Mouse (Mus musculus): ENCODE data around the gene Trp53rka. TPM values are rescaled to one million over a fixed set of nuclear protein-coding genes. Genes with fewer than 3 reads are reported as not detected.

Trp53rka gene
- total RNA-seq, 2 experiments from 2014 or later, result 2.9 TPM; not detected in 1

GRCm38 (mm10) chr2:165486881-165487535 lies 6.1 kb downstream of the Trp53rka start:
- ATAC-seq (replicated peaks; ENCODE audit: low FRiP score, poor library complexity, severe bottlenecking), result no peak

DNA sequence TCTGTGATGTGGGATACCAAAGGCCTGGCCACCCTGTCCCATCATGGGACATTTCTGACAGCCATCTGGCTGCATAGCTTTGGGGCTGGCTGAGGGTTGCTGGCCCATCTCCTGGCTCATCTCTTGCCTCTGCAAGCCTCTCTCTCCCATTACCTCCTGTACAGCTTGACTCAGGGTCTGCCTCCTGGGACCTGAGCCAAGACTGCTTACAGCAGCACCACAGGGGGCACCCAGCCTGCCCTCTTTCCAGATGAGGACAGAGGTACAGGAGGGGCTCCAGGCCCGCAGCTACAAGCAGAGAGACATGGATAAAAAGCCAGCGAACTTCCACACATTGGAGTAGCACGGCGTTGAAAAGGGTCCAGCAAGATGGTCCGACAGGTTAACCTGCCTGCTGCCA lies 6.7 kb downstream of the Trp53rka start:
- ATAC-seq (replicated peaks; ENCODE audit: low FRiP score, poor library complexity, severe bottlenecking), result no peak

DNA sequence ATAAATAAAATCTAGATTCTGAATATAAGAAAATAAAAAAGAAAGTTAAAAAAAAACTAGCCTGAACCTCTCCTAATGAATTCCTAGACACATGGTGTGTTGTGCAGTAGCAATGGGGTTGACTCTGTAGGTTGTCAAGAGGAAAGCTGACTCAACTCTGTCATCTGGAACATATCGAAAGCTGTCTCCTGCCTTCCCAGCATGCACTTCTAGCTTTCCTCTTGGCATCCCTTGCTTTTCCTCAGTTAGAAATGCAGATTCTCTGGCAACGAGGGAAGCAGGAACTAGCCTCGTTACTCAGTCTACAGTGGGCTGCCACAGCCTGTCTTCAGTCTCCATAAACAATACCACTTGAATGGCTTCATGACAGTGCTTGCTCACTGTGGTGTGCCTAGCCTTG lies 7.3 kb downstream of the Trp53rka start:
- ATAC-seq (replicated peaks; ENCODE audit: low FRiP score, poor library complexity, severe bottlenecking), result no peak

DNA sequence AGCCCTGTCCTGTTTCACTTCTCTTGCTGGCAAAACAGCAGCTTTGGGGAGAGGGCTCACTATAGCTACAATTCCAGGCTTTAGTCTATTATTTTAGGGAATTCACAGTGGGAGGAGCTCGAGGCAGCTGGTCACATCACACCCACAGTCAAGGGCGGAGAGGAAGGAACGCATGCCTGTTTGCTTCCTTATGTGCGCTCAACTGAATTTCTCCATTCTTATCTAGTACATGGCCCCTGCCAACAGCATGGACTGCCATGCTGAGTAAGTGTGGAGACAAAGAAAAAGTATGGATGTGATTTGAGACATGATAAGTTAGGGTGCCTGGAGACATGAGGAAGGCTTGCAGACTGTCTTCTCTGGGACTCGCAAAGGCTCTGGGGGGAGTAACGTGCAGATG lies 9.0 kb downstream of the Trp53rka start:
- no peak for ATAC-seq (replicated peaks; ENCODE audit: low FRiP score, poor library complexity, severe bottlenecking)

DNA sequence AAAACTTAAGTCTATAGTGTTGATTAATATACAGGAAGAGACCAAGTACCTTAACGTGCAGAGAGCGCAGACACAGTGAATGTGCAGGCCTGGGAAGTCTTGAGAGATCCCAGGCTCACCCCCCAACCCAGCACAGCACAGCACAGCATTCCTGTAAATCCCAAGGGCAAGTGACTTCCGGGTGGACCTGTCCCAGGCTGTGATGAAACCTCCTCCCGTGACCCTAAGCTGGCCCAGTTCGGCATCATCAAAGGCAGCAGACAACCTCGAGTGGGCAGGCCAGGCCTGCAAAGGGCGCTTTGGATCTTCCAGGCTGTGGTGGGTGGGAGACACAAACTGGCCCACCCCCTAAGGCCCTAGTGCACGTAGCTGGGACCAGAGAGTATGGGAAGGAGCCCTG lies 11.1 kb downstream of the Trp53rka start:
- 0 out of 2 replicates have a peak, but pooled peaks have one; percentile 30 for ATAC-seq (replicated peaks; ENCODE audit: low FRiP score, poor library complexity, severe bottlenecking)

GRCm38 (mm10) chr2:165475850-165476249 lies 17.3 kb downstream of the Trp53rka start:
- ATAC-seq (replicated peaks; ENCODE audit: low FRiP score, poor library complexity, severe bottlenecking), result no peak

- no peak for ATAC-seq (replicated peaks; ENCODE audit: low FRiP score, poor library complexity, severe bottlenecking)
Measured at GRCm38 (mm10) chr2:165475412-165475811, 17.7 kb downstream of the Trp53rka start.

DNA sequence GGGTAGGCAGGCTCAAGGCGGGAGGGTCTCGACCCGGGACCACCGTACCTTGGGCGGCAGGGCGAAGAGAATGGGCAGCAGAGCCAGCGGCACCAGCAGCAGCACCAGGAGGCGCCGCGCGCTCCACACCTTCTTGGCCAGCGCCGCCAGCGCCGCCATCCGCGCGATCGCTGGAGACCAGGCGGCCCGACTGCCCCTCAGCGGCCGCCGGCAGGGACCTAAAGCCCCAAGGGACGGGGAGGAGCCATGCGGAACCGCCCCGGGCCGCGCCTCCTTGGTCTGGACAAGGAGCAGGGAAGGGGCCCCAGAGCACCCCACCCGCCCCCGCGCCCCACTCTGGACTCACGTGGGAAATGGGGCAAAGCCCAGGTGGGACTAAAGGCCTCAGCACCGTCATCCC lies 20.1 kb downstream of the Trp53rka start, which contains the start of gene Slc13a3:
Slc13a3 (minus strand) TSS at position 228 of the 400 bp plus-strand sequence.
- no peak for ATAC-seq (replicated peaks; ENCODE audit: low FRiP score, poor library complexity, severe bottlenecking)

GRCm38 (mm10) chr2:165471943-165472342 lies 21.2 kb downstream of the Trp53rka start:
- no peak for ATAC-seq (replicated peaks; ENCODE audit: low FRiP score, poor library complexity, severe bottlenecking)

DNA sequence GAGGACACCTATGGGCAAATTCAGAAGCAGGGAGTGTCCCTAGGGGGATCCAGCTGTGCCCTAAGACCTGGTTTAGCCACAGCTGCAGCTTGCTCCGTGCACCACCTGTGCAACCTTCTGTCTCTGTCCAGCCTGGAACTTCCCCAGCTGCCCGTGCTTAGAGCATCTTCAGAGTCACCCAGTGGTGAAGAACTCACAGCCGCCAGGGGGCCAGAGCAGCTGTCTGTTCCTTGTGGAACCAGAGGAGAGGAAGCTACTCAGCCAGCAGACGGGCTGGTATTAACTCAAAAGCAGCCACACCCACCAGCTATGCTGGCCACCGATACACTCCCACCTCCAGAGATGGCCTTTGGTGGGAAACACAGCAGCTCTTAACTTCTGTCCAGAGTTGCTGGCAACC lies 23.0 kb downstream of the Trp53rka start:
- ATAC-seq (replicated peaks; ENCODE audit: low FRiP score, poor library complexity, severe bottlenecking), result no peak

- no peak for ATAC-seq (replicated peaks; ENCODE audit: low FRiP score, poor library complexity, severe bottlenecking)
Measured at GRCm38 (mm10) chr2:165467824-165468452, 25.2 kb downstream of the Trp53rka start.

GRCm38 (mm10) chr2:165459663-165460062 lies 33.5 kb downstream of the Trp53rka start:
- ATAC-seq (replicated peaks; ENCODE audit: low FRiP score, poor library complexity, severe bottlenecking), result no peak

- no peak for ATAC-seq (replicated peaks; ENCODE audit: low FRiP score, poor library complexity, severe bottlenecking)
Measured at GRCm38 (mm10) chr2:165458189-165458588, 34.9 kb downstream of the Trp53rka start.

- ATAC-seq (replicated peaks; ENCODE audit: low FRiP score, poor library complexity, severe bottlenecking), result no peak
Measured at GRCm38 (mm10) chr2:165456710-165457109, 36.4 kb downstream of the Trp53rka start.

DNA sequence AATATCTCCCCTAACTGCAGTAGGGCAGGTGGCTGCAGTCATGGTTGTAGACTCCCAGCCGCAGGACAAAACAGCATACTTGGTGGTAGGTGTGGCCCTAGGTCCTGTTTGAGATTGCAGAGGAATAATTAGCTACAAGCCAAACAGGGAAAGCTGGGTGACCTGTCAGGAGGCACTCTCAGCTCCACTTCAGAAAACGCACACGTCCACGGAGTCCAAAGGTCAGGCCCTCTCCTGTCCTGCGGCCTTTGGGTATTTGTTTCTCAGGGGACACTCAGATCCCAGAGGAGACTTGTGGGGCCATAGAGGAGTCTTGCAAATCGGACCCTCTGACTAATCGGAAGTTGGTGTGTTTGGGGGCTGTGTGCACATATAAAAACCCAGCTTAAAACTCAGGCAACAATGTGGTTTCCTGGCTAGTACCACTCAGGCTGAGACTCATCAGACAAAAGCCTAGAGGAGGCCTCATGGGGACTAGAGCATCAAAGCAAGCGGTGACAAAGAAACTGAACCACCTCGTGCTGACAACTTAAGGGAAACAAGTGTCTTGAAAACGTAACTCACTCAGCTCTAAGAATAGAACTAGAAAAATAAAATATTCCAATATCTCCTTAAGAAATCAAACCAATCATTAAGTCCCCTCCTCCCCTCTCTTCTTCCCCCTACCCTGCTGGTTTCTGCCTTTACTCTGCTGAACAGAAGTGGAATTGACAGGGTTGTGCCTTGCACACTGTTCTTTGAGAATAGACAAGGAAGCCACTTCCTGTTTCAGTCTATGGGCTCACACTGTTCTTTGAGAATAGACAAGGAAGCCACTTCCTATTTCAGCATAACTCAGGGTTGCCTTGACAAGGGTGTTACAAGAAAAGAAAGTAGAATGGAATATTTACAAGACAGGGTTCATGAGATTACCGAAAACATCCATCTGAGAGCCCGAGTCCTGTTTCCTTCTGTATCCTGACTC lies 40.1 kb downstream of the Trp53rka start:
- no peak for ATAC-seq (replicated peaks; ENCODE audit: low FRiP score, poor library complexity, severe bottlenecking)

DNA sequence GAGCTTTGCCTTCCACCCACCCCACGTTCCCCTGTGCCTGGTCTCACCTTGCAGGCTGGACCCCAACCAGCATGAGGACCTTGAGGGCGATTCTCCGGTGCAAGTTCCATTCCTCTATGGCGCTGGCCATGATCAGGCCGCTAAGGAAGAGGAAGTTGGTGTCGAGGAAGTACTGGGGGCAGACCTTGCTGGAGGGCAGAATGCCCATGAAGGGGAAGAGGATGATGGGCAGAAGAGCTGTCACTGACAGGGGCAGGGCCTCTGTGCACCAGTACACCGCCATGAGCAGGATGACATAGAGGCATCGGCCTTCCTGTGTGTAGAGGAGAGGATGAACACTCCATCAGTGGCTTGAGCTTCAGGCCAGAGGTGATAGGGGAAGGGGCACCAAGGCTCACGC lies 44.6 kb downstream of the Trp53rka start:
- no peak for ATAC-seq (replicated peaks; ENCODE audit: low FRiP score, poor library complexity, severe bottlenecking)

DNA sequence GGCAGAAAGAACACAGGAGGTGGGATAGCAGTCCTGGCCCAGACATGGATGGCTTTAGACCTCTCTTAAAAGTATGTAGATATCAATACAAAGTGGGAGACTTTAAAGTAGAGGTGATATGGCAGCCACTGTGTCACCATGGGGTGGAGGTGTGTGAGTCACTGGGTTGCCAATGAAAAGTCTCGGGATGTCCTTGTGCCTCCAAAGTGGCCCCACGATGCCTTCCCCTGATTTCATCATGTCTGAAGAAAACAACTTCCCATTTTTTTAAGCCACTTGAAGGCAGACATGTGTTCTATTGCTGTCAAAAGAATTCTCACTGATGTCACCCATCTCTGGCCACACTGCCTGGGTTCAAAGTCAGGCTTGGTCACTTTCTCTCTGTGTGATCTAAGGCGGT lies 48.3 kb downstream of the Trp53rka start:
- ATAC-seq (replicated peaks; ENCODE audit: low FRiP score, poor library complexity, severe bottlenecking), result no peak

DNA sequence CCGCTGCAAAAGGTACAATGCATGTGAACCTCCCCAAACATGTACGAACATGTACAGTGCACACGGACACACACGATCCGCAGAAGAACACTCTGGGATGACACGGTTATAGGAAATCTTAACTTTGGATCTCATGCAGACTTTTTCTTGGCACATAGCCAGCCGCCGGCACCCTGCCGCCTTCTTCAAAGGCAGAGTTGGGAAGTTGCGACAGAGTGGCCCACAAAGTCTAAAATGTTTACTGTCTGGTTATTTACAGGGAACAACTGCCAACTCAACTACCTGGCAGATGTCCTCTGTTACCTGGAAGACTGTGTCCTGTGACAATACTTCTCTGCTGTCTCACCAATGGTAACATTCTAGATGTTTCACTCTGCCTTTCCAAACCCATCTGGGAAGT lies 50.1 kb downstream of the Trp53rka start:
- no peak for ATAC-seq (replicated peaks; ENCODE audit: low FRiP score, poor library complexity, severe bottlenecking)

GRCm38 (mm10) chr2:165441613-165442012 lies 51.5 kb downstream of the Trp53rka start:
- ATAC-seq (replicated peaks; ENCODE audit: low FRiP score, poor library complexity, severe bottlenecking), result no peak
